Mouse (Mus musculus): ENCODE results near the gene Dbt. TPM values are rescaled to one million over a fixed set of nuclear protein-coding genes. Genes with fewer than 3 reads are reported as not detected.

Dbt gene
- polyA plus RNA-seq, 1 experiment from 2014 or later = 15.1 TPM

DNA sequence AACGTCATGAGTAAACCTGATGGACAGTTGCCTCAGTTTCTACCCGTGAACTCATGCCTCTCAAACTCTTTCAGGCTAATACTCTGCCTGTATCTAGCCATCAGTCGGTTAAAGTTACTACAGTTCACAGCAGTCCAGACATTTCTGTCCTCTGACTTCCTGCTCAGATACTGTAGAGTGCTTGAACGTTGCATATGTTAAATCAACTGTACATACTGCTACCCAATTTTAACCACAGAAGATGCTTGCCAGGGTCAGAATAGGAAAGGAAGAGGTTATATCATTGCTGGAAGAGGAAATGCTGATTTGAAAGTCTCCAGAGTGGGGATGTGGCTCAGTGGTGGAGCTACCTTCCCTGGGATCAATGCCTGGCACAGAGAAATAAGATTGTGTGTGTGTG is 29.6 kb upstream of the Dbt start:
- WGBS = 81% methylated on average over 4 of the region's 4 CpGs
- H3K4me3 ChIP-seq (ENCODE audit: low read length) = no peak overlapping the region
- no peaks in the 10 kb centered on the region for H3K4me1 ChIP-seq (ENCODE audit: control insufficient read depth, insufficient read depth, low read depth, low read length)
- ATAC-seq = no peak
- no peak overlapping the region for H3K27ac ChIP-seq (ENCODE audit: low read depth, low read length)
- H3K27me3 ChIP-seq (replicated peaks; ENCODE audit: control insufficient read depth, insufficient read depth, low read length) = no peaks in the 10 kb centered on the region
- no peak overlapping the region for H3K4me2 ChIP-seq (ENCODE audit: low read length)
- H3K36me3 ChIP-seq (ENCODE audit: control insufficient read depth, insufficient read depth, low read length) = peaks cover 9% of the 10 kb centered on the region
- no peaks in the 10 kb centered on the region for H3K9me3 ChIP-seq (ENCODE audit: control insufficient read depth, low read length)
- no peak overlapping the region for H3K9ac ChIP-seq (ENCODE audit: low read depth, low read length)

DNA sequence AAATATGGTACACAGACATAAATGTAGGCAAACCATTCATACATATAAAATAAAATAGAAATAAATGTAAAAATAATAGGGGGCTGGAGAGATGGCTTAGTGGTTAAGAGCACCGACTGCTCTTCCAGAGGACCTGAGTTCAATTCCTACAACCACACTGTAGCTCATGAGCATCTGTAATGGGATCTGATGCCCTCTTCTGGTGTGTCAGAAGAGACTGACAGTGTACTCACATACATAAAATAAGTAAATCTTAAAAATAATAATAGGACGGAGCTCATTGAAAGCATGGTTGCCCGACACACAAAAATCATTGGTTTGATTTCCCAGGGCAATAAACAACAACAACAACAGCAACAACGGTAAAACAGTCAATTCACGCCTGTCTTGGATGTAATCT is 21.9 kb upstream of the Dbt start:
- Histone ChIP-seq H3K4me1 (ENCODE audit: control insufficient read depth, insufficient read depth, low read depth, low read length) (no peaks in the 10 kb centered on the region), H3K9me3 (ENCODE audit: control insufficient read depth, low read length) (no peaks in the 10 kb centered on the region), H3K27ac (ENCODE audit: low read depth, low read length) (no peak overlapping the region), H3K4me2 (ENCODE audit: low read length) (no peak overlapping the region), H3K27me3 (replicated peaks; ENCODE audit: control insufficient read depth, insufficient read depth, low read length) (no peaks in the 10 kb centered on the region), H3K9ac (ENCODE audit: low read depth, low read length) (no peak overlapping the region), H3K4me3 (ENCODE audit: low read length) (no peak overlapping the region), H3K36me3 (ENCODE audit: control insufficient read depth, insufficient read depth, low read length) (peaks cover 51% of the 10 kb centered on the region)
- 94% methylated on average over 5 of the region's 5 CpGs for WGBS
- ATAC-seq = no peak

DNA sequence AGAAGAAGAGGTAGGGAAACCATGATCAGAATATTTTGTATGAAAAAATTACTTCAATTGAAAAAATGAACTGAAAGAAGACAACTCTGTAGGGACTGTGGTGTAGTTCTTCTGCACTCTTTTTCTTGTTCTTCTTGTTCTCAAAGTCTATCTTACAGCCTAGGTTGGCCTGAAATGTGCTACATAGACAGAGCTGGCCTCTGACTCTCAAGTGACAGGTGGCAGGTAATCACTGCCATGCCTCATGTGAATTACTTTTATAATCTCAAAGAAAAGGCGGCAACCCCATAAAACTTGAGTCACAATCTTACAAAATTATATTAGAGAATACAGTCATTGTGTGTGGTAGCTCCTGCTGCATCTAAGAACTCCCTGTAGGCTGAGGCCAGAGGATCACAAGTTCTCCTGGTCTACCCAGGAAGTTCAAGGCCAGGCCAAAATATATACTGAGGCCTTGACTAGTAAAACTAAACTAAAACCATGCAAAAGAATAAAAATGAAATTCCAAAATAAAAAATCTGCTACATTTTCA is 20.9 kb upstream of the Dbt start:
- H3K4me3 ChIP-seq (ENCODE audit: low read length) = no peak overlapping the region
- H3K9me3 ChIP-seq (ENCODE audit: control insufficient read depth, low read length) = no peaks in the 10 kb centered on the region
- H3K36me3 ChIP-seq (ENCODE audit: control insufficient read depth, insufficient read depth, low read length) = peaks cover 51% of the 10 kb centered on the region
- no peak for ATAC-seq
- H3K4me2 ChIP-seq (ENCODE audit: low read length) = no peak overlapping the region
- H3K4me1 ChIP-seq (ENCODE audit: control insufficient read depth, insufficient read depth, low read depth, low read length) = no peaks in the 10 kb centered on the region
- WGBS = 97% methylated on average over 1 of the region's 1 CpGs
- no peak overlapping the region for H3K27ac ChIP-seq (ENCODE audit: low read depth, low read length)
- no peak overlapping the region for H3K9ac ChIP-seq (ENCODE audit: low read depth, low read length)
- no peaks in the 10 kb centered on the region for H3K27me3 ChIP-seq (replicated peaks; ENCODE audit: control insufficient read depth, insufficient read depth, low read length)

DNA sequence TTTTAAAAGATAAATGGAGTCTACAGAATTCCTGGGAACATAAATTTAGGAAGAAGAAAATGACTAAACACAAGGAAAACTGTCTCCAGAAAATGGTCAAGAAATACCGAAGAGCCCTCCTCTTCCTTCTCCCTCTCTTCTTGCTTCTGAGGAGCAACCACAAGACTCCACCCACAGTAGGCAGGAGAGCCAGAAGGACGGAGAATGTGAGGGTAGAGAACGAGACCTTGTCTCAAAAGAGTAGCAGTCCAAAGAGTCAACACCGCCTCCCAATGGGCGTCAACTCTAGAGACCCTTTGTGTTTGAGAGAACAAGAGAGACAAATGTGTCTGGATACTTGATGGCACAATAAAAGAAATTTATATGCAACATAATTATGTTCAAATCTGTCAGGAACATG is 19.2 kb upstream of the Dbt start:
- ATAC-seq = no peak
- 48% methylated on average over 5 of the region's 5 CpGs for WGBS

DNA sequence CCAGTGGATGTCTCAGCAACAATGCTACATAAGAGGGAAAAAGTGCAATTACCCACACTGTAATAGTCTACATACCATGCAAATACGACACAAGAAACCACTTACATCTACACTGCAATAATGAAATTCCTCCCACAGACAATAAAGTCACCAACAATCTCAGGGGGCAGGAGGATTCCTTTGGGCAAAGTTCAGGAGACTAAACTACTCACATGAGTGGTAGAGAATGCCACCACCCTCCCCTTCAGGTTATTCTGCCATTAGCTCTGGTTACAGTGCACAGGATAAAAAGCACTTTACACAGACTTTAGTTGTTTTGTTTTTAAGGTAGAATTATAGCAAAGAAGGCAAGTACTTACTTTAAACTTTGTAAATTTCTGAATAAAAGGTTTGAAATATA is 17.2 kb upstream of the Dbt start:
- Histone ChIP-seq H3K27me3 (replicated peaks; ENCODE audit: control insufficient read depth, insufficient read depth, low read length) (no peaks in the 10 kb centered on the region), H3K9ac (ENCODE audit: low read depth, low read length) (no peak overlapping the region), H3K27ac (ENCODE audit: low read depth, low read length) (no peak overlapping the region), H3K4me1 (ENCODE audit: control insufficient read depth, insufficient read depth, low read depth, low read length) (no peaks in the 10 kb centered on the region), H3K4me3 (ENCODE audit: low read length) (no peak overlapping the region), H3K4me2 (ENCODE audit: low read length) (no peak overlapping the region), H3K9me3 (ENCODE audit: control insufficient read depth, low read length) (no peaks in the 10 kb centered on the region), H3K36me3 (ENCODE audit: control insufficient read depth, insufficient read depth, low read length) (peaks cover 45% of the 10 kb centered on the region)
- ATAC-seq = no peak
- 93% methylated on average over 1 of the region's 1 CpGs for WGBS

More for the DNA sequence above, 19.2 kb upstream of the Dbt start:
- Histone ChIP-seq H3K4me1 (ENCODE audit: control insufficient read depth, insufficient read depth, low read depth, low read length) (no peaks in the 10 kb centered on the region), H3K27ac (ENCODE audit: low read depth, low read length) (no peak overlapping the region), H3K27me3 (replicated peaks; ENCODE audit: control insufficient read depth, insufficient read depth, low read length) (no peaks in the 10 kb centered on the region), H3K4me3 (ENCODE audit: low read length) (no peak overlapping the region), H3K9me3 (ENCODE audit: control insufficient read depth, low read length) (no peaks in the 10 kb centered on the region), H3K4me2 (ENCODE audit: low read length) (no peak overlapping the region), H3K36me3 (ENCODE audit: control insufficient read depth, insufficient read depth, low read length) (peaks cover 49% of the 10 kb centered on the region), H3K9ac (ENCODE audit: low read depth, low read length) (no peak overlapping the region)

DNA sequence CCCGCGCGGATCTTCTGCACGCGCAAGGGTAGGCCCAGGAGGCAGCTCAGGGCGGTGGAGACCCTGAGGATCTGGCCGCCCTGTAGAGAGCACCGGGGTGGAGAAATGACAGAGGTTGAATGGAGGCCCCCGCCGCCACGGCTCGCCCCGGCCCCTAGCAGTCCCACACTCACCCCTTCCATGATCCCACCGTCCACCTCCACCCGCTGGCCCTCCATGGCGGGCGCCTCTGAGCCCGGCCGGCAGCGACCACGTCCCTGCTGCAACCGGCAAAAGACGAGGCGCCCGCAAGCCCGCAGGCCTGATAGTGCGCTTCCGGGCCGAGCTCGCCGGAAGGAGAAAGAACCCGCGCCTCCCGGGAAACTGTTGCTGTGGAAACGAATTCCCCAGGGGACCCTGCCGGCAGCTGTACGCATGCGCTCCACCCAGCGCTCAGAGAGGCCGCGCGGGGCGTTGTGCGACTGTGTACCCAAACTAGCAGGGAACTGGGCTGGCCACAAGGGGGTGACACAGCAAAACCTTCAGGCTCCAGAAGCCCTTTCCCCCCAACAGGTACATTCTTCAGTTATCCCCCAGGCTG is 5.0 kb upstream of the Dbt start, which contains the start of gene Rtca:
Rtca (minus strand) TSS at position 437 of the 580 bp plus-strand sequence.
- H3K27ac ChIP-seq (ENCODE audit: low read depth, low read length) = peak within 1 kb of the TSS; percentile 84
- peak within 1 kb of the TSS; percentile 97 for H3K9ac ChIP-seq (ENCODE audit: low read depth, low read length)
- H3K27me3 ChIP-seq (replicated peaks; ENCODE audit: control insufficient read depth, insufficient read depth, low read length) = no peaks in the 10 kb centered on the region
- H3K4me2 ChIP-seq (ENCODE audit: low read length) = peak within 1 kb of the TSS; percentile 79
- H3K36me3 ChIP-seq (ENCODE audit: control insufficient read depth, insufficient read depth, low read length) = peaks cover 14% of the 10 kb centered on the region
- ATAC-seq = peak; percentile 95
- H3K4me1 ChIP-seq (ENCODE audit: control insufficient read depth, insufficient read depth, low read depth, low read length) = peaks cover 13% of the 10 kb centered on the region
- peak within 1 kb of the TSS; percentile 94 for H3K4me3 ChIP-seq (ENCODE audit: low read length)
- WGBS = under 1% methylated on average over 42 of the region's 44 CpGs
- H3K9me3 ChIP-seq (ENCODE audit: control insufficient read depth, low read length) = no peaks in the 10 kb centered on the region

DNA sequence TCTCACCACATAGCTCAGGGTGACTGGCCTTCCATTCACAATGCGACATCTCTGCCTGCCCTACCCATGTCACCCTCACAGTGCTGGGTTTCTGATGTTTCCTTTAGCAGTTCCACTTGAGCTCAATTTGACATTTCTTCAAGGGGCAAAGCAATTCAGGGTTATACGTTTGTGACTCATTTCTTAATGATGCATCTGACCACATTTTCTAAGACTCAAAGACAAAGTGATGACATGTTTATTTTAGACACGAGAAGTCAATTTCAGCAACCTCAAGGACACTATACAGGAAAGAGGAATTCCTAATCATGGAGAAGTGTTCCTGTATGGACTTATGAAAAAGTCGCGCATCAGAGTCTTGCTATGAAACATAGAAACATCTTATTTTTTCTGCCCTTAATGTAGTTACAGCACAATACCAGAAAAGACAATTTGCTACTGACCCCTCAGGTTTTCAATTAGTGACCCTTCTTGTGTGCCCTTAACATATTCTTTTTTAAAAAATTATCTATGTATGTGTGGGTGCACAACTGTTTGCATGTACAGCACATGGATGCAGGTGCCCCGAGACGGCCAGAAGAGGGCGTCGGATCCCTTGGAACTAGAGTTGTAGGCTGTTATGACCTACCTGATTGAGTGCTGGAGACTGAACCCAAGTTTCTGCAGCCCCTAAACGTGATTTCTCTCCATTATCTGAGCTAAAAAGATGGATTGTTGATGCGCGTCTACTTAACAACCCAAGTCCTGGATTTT is 543 bp upstream of the Dbt start:
- Histone ChIP-seq H3K9me3 (ENCODE audit: control insufficient read depth, low read length) (no peaks in the 10 kb centered on the region), H3K4me3 (ENCODE audit: low read length) (peak overlapping the region; percentile 62), H3K27me3 (replicated peaks; ENCODE audit: control insufficient read depth, insufficient read depth, low read length) (no peaks in the 10 kb centered on the region), H3K27ac (ENCODE audit: low read depth, low read length) (no peak overlapping the region; the same call in 1 of the 2 replicates), H3K4me1 (ENCODE audit: control insufficient read depth, insufficient read depth, low read depth, low read length) (peaks cover 7% of the 10 kb centered on the region; the same call in 1 of the 2 replicates), H3K36me3 (ENCODE audit: control insufficient read depth, insufficient read depth, low read length) (no peaks in the 10 kb centered on the region), H3K9ac (ENCODE audit: low read depth, low read length) (no peak overlapping the region), H3K4me2 (ENCODE audit: low read length) (peak overlapping the region; percentile 81)
- ATAC-seq = peak; percentile 34
- WGBS = 43% methylated on average over 12 of the region's 12 CpGs

DNA sequence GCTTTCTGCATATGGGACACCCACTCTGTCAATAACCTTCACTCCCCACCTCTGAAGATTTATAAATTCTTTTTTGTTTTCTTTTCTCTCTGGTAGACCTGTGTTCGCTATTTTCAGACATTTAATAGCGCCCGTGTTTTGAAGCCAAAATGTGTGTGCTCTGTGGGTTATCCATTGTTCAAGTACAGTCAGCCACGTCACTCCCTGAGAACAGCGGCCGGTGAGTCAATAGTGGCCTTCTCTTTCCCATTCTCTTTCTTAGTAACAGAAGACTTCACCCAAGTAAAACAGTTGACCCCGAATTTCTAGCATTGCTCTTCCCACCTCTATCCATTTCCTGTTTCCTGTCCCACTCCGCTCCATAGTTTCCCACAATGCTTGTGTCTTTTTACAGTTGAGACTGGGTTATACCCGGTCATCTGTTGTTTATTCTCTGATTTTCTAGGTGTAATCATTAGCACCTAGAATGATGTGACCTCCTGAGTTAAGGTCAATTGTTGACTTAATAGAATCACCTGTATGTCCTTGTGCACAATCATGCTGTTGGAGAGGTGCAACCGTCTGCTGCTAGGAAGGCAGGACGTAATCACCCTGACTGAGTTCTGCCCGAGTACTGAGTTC is 7.4 kb downstream of the Dbt start:
- no peaks in the 10 kb centered on the region for H3K27me3 ChIP-seq (replicated peaks; ENCODE audit: control insufficient read depth, insufficient read depth, low read length)

DNA sequence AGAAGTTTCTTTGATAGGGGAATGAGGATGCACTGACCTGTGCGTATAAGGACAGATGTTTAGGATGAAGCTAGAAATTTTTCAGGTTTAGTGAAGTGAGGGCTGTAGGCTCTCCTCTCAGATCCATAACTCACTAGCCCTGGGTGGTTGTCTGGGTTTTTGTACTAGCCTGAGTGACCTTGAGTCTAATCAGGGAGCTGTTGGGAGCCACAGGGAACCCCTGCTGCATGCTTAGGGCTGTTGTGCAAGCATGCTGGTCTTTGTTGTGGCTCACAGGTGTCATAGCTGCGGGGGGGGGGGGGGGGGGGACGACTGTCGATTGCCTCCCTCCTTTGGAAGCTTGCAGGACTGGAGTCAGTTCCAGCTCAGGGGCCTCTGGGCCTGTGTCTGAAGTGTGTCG is 16.9 kb downstream of the Dbt start:
- WGBS = 90% methylated on average over 3 of the region's 5 CpGs

More for the DNA sequence above, 7.4 kb downstream of the Dbt start:
- H3K36me3 ChIP-seq (ENCODE audit: control insufficient read depth, insufficient read depth, low read length) = no peaks in the 10 kb centered on the region
- H3K4me1 ChIP-seq (ENCODE audit: control insufficient read depth, insufficient read depth, low read depth, low read length) = no peaks in the 10 kb centered on the region
- no peak overlapping the region for H3K4me3 ChIP-seq (ENCODE audit: low read length)
- no peak overlapping the region for H3K9ac ChIP-seq (ENCODE audit: low read depth, low read length)
- H3K4me2 ChIP-seq (ENCODE audit: low read length) = no peak overlapping the region
- no peak overlapping the region for H3K27ac ChIP-seq (ENCODE audit: low read depth, low read length)
- no peak for ATAC-seq
- H3K9me3 ChIP-seq (ENCODE audit: control insufficient read depth, low read length) = no peaks in the 10 kb centered on the region
- WGBS = 72% methylated on average over 12 of the region's 12 CpGs

More for the DNA sequence above, 16.9 kb downstream of the Dbt start:
- Histone ChIP-seq H3K9ac (ENCODE audit: low read depth, low read length) (no peak overlapping the region), H3K4me2 (ENCODE audit: low read length) (no peak overlapping the region), H3K4me1 (ENCODE audit: control insufficient read depth, insufficient read depth, low read depth, low read length) (no peaks in the 10 kb centered on the region), H3K9me3 (ENCODE audit: control insufficient read depth, low read length) (no peaks in the 10 kb centered on the region), H3K4me3 (ENCODE audit: low read length) (no peak overlapping the region), H3K27me3 (replicated peaks; ENCODE audit: control insufficient read depth, insufficient read depth, low read length) (no peaks in the 10 kb centered on the region), H3K27ac (ENCODE audit: low read depth, low read length) (no peak overlapping the region), H3K36me3 (ENCODE audit: control insufficient read depth, insufficient read depth, low read length) (peaks cover 2% of the 10 kb centered on the region; the same call in 1 of the 2 replicates)
- no peak for ATAC-seq

All from hindbrain, embryonic 16.5 days (tissue).